Mouse (Mus musculus) stomach, postnatal 0 days (tissue): ENCODE data around the gene Tlx2. TPM values are rescaled to one million over a fixed set of nuclear protein-coding genes. Genes with fewer than 3 reads are reported as not detected.

Experiments used
- ATAC-seq: fragments of 200-750 bp; cut with Nextera tagmentation; 2 replicates; pipeline ENCODE4 v1.8.0; 2017; ENCODE audit not compliant: low FRiP score, low TSS enrichment
- DNase-seq: peaks from one replicate; pipeline ENCODE4 v3.0.0-alpha.2; 2016; ENCODE audit warnings: low spot score
- H3K27ac ChIP-seq: fragments of 300-500 bp; sonication (generic); replicated peaks from 2 replicates; pipeline ENCODE4 v1.5.1; 2014; ENCODE audit warnings: mild to moderate bottlenecking, control low read depth
- H3K27me3 ChIP-seq: fragments of 300-500 bp; sonication (generic); 2 replicates; pipeline ENCODE4 v1.6.1; 2014; ENCODE audit warnings: low read length; ENCODE audit not compliant: control insufficient read depth, insufficient read depth
- H3K36me3 ChIP-seq: fragments of 300-500 bp; sonication (generic); 2 replicates; pipeline ENCODE4 v1.6.1; 2014; ENCODE audit warnings: low read length, mixed read lengths; ENCODE audit not compliant: control insufficient read depth, insufficient read depth
- H3K4me1 ChIP-seq: fragments of 300-500 bp; sonication (generic); replicated peaks from 2 replicates; pipeline ENCODE4 v1.6.1; 2014; ENCODE audit warnings: antibody characterized with exemption; ENCODE audit not compliant: control insufficient read depth, insufficient read depth
- H3K4me2 ChIP-seq: fragments of 300-500 bp; sonication (generic); replicated peaks from 2 replicates; pipeline ENCODE4 v1.6.1; 2014; ENCODE audit warnings: low read depth, mild to moderate bottlenecking, control low read depth, moderate library complexity
- H3K4me3 ChIP-seq: fragments of 300-500 bp; sonication (generic); 2 replicates; pipeline ENCODE4 v1.5.1; 2014; ENCODE audit warnings: low read depth, low read length, control low read depth
- H3K9ac ChIP-seq: fragments of 300-500 bp; sonication (generic); 2 replicates; pipeline ENCODE4 v1.6.1; 2014; ENCODE audit warnings: mild to moderate bottlenecking, low read length, control low read depth, mixed read lengths
- H3K9me3 ChIP-seq: fragments of 300-500 bp; sonication (generic); 2 replicates; pipeline ENCODE4 v1.6.1; 2016; ENCODE audit warnings: low read length; ENCODE audit not compliant: control insufficient read depth
- CTCF ChIP-seq: IDR thresholded peaks from 2 replicates; pipeline ENCODE4 v1.5.1; 2016; ENCODE audit warnings: antibody characterized with exemption, low read depth, mild to moderate bottlenecking, moderate library complexity
- EP300 ChIP-seq: optimal IDR thresholded peaks from 2 replicates; pipeline ENCODE3; 2016; ENCODE audit warnings: antibody characterized with exemption
- WGBS: fragments of 180-500 bp; shearing (Covaris S2); extraction: QIAGEN DNeasy Blood & Tissue Kit; methylation state at CpG from one replicate; pipeline ENCODE4 v1.1.7; 2014; 5-methylcytosine and 5-hydroxymethylcytosine counted together
- polyA plus RNA-seq: library from polyadenylated mRNA; unstranded; fragments of >200 nt; fragmentation: Nextera tagmentation; extraction: Ambion mirVana; gene quantifications from 2 replicates; pipeline ENCODE4 v1.2.1, GENCODE M21; 2015

The Tlx2 gene
- polyA plus RNA-seq, 1 experiment from 2014 or later: 2.4 TPM

- DNase-seq (no peak), ATAC-seq (peak; percentile 37; the same call in 1 of the 2 replicates)
- TF ChIP-seq EP300: no peak
- no peak for TF ChIP-seq CTCF
- H3K9me3 ChIP-seq: no peaks in the 10 kb centered on the region
- 91% methylated on average over 5 of the region's 5 CpGs for WGBS
- no peaks in the 10 kb centered on the region for H3K36me3 ChIP-seq
- no peak overlapping the region for H3K4me3 ChIP-seq
- H3K27ac ChIP-seq: no peak overlapping the region
- no peaks in the 10 kb centered on the region for H3K27me3 ChIP-seq
- H3K9ac ChIP-seq: no peak overlapping the region
- no peaks in the 10 kb centered on the region for H3K4me1 ChIP-seq
- H3K4me2 ChIP-seq: no peak overlapping the region
These were observed 26.1 kb downstream of the Tlx2 start for GRCm38 (mm10) chr6:83043993-83044392.

DNA sequence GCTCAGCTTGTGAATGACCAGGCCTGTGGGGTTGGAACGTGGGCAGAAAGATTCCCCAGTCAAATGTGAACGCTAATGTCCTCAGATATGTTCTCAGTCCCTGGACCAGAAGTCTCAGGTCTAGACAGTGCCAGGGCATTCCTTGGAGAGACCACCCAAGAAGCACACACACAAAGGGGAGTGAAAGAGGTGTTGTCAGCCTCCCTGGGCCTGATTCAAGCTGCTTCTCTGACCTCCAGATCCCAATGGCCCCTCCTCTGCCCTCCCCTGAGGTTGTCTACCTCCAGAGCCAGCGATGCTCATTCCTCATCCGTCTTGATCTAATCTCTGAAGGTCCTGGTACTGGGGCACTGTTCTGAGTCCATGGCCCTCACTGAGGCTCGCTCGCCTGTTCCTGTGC is 26.5 kb downstream of the Tlx2 start:
- no peak for ATAC-seq
- Histone ChIP-seq H3K27me3 (no peaks in the 10 kb centered on the region), H3K9ac (no peak overlapping the region), H3K9me3 (no peaks in the 10 kb centered on the region), H3K4me1 (no peaks in the 10 kb centered on the region), H3K4me3 (no peak overlapping the region), H3K36me3 (no peaks in the 10 kb centered on the region), H3K4me2 (no peak overlapping the region), H3K27ac (no peak overlapping the region)
- TF ChIP-seq EP300: no peak
- no peak for TF ChIP-seq CTCF
- no peak for DNase-seq
- 64% methylated on average over 6 of the region's 6 CpGs for WGBS

- H3K9ac ChIP-seq: no peak overlapping the region
- H3K4me1 ChIP-seq: no peaks in the 10 kb centered on the region
- H3K27ac ChIP-seq: no peak overlapping the region
- no peak overlapping the region for H3K4me2 ChIP-seq
- DNase-seq: no peak
- no peak overlapping the region for H3K4me3 ChIP-seq
- TF ChIP-seq EP300: no peak
- no peak for TF ChIP-seq CTCF
- no peak for ATAC-seq
- H3K36me3 ChIP-seq: no peaks in the 10 kb centered on the region
- H3K9me3 ChIP-seq: no peaks in the 10 kb centered on the region
- 78% methylated on average over 5 of the region's 5 CpGs for WGBS
- H3K27me3 ChIP-seq: no peaks in the 10 kb centered on the region
These were observed 29.5 kb downstream of the Tlx2 start for GRCm38 (mm10) chr6:83040601-83041000.

GRCm38 (mm10) chr6:83038496-83039012 is 31.5 kb downstream of the Tlx2 start:
- peak; percentile 90 for DNase-seq
- peak; percentile 78 for ATAC-seq
- no peak overlapping the region for H3K9ac ChIP-seq
- H3K9me3 ChIP-seq: no peaks in the 10 kb centered on the region
- peak overlapping the region; percentile 42 for H3K4me2 ChIP-seq
- no peaks in the 10 kb centered on the region for H3K27me3 ChIP-seq
- 17% methylated on average over 24 of the region's 24 CpGs for WGBS
- no peaks in the 10 kb centered on the region for H3K4me1 ChIP-seq
- H3K4me3 ChIP-seq: peak overlapping the region; percentile 12; the same call in 1 of the 2 replicates
- H3K36me3 ChIP-seq: no peaks in the 10 kb centered on the region
- TF ChIP-seq EP300 (no peak), CTCF (no peak)
- no peak overlapping the region for H3K27ac ChIP-seq

GRCm38 (mm10) chr6:83037188-83037587 is 32.9 kb downstream of the Tlx2 start:
- no peak overlapping the region for H3K4me3 ChIP-seq
- H3K36me3 ChIP-seq: no peaks in the 10 kb centered on the region
- no peak overlapping the region for H3K4me2 ChIP-seq
- H3K27ac ChIP-seq: no peak overlapping the region
- H3K4me1 ChIP-seq: no peaks in the 10 kb centered on the region
- H3K27me3 ChIP-seq: no peaks in the 10 kb centered on the region
- TF ChIP-seq CTCF (no peak), EP300 (no peak)
- DNase-seq: no peak
- 71% methylated on average over 8 of the region's 8 CpGs for WGBS
- H3K9me3 ChIP-seq: no peaks in the 10 kb centered on the region
- no peak for ATAC-seq
- H3K9ac ChIP-seq: no peak overlapping the region

DNA sequence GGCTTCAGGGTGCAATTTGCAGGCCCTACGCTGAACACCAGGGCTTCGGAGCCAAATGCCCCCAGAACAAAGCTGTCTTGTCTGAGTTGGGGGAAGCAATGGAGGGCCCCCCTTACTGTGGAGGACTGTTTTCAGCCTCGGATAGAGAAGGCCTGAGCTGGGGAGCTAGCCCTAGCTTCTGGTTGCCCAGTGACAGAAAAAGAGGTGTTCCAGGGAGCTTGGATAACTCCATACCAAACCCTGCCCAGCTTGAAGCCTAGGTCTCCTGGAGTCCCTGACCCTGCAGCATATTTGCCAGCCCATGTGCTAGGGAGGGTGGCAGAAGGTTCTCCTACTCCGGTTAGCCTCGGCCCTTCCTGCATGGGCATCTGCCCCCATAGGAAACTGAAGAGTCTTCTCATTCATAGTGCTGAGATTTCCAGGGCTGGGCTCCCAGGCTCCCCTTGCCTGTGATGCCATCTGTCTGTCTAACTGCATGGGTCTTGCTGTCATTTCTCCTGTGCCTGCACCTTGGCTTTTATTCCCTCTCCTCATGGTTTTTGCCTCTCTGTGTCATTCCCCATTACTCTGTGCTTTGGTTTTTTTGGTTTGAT is 35.5 kb downstream of the Tlx2 start:
- no peaks in the 10 kb centered on the region for H3K36me3 ChIP-seq
- peak overlapping the region; percentile 68 for H3K9ac ChIP-seq
- no peaks in the 10 kb centered on the region for H3K27me3 ChIP-seq
- no peaks in the 10 kb centered on the region for H3K9me3 ChIP-seq
- DNase-seq: no peak
- H3K4me3 ChIP-seq: peak overlapping the region; percentile 65
- TF ChIP-seq CTCF (no peak), EP300 (no peak)
- peak overlapping the region; percentile 80 for H3K4me2 ChIP-seq
- H3K27ac ChIP-seq: peak overlapping the region; percentile 82
- no peaks in the 10 kb centered on the region for H3K4me1 ChIP-seq
- 36% methylated on average over 5 of the region's 5 CpGs for WGBS
- no peak for ATAC-seq
